Mouse (Mus musculus) hindbrain, embryonic 11.5 days (tissue): Measurements from ENCODE around the gene Cldn2. TPM values are rescaled to one million over a fixed set of nuclear protein-coding genes. Genes with fewer than 3 reads are reported as not detected.
"Not testable (repeated sequence)": the region's sequence is repeated elsewhere in the genome, so short reads cannot be mapped to it uniquely, and the experiment has no call there.

ENCODE experiments used
- ATAC-seq: fragments of 200-750 bp; cut with Nextera tagmentation; 2 replicates; pipeline ENCODE4 v1.8.0; 2017; ENCODE audit warnings: mild to moderate bottlenecking, moderate TSS enrichment, moderate library complexity; ENCODE audit not compliant: low FRiP score
- DNase-seq: peaks from one replicate; pipeline ENCODE4 v3.0.0-alpha.2; 2015; ENCODE audit warnings: low spot score
- H3K27ac ChIP-seq: fragments of 300-500 bp; sonication (generic); 2 replicates; pipeline ENCODE4 v1.5.1; 2014; ENCODE audit warnings: mild to moderate bottlenecking, low read depth, low read length
- H3K27me3 ChIP-seq: fragments of 300-500 bp; sonication (generic); 2 replicates; pipeline ENCODE4 v1.6.1; 2014; ENCODE audit warnings: mild to moderate bottlenecking, low read length, moderate library complexity, mixed read lengths; ENCODE audit not compliant: control insufficient read depth, insufficient read depth
- H3K36me3 ChIP-seq: fragments of 300-500 bp; sonication (generic); 2 replicates; pipeline ENCODE4 v1.6.1; 2014; ENCODE audit warnings: mild to moderate bottlenecking, low read length, moderate library complexity, mixed read lengths; ENCODE audit not compliant: control insufficient read depth, insufficient read depth
- H3K4me1 ChIP-seq: fragments of 300-500 bp; sonication (generic); replicated peaks from 2 replicates; pipeline ENCODE4 v1.6.1; 2014; ENCODE audit warnings: low read length, mixed read lengths; ENCODE audit not compliant: control insufficient read depth, insufficient read depth
- H3K4me2 ChIP-seq: fragments of 300-500 bp; sonication (generic); replicated peaks from 2 replicates; pipeline ENCODE4 v1.6.1; 2014; ENCODE audit warnings: mild to moderate bottlenecking, low read depth, low read length
- H3K4me3 ChIP-seq: fragments of 300-500 bp; sonication (generic); 2 replicates; pipeline ENCODE4 v1.5.1; 2014; ENCODE audit warnings: low read depth, low read length
- H3K9ac ChIP-seq: fragments of 300-500 bp; sonication (generic); 2 replicates; pipeline ENCODE4 v1.6.1; 2014; ENCODE audit warnings: low read depth, low read length
- H3K9me3 ChIP-seq: fragments of 300-500 bp; sonication (generic); 2 replicates; pipeline ENCODE4 v1.6.1; 2016; ENCODE audit warnings: low read length; ENCODE audit not compliant: control insufficient read depth
- WGBS: fragments of 180-500 bp; shearing (Covaris S2); extraction: QIAGEN DNeasy Blood & Tissue Kit; methylation state at CpG from one replicate; pipeline ENCODE4 v1.1.7; 2014; 5-methylcytosine and 5-hydroxymethylcytosine counted together
- polyA plus RNA-seq: library from polyadenylated mRNA; unstranded; fragments of >200 nt; fragmentation: Nextera tagmentation; extraction: Ambion mirVana; gene quantifications from 2 replicates; pipeline ENCODE4 v1.2.1, GENCODE M21; 2014

Gene Cldn2
- polyA plus RNA-seq: 0.40 and 0.77 TPM in 2 replicates

DNA sequence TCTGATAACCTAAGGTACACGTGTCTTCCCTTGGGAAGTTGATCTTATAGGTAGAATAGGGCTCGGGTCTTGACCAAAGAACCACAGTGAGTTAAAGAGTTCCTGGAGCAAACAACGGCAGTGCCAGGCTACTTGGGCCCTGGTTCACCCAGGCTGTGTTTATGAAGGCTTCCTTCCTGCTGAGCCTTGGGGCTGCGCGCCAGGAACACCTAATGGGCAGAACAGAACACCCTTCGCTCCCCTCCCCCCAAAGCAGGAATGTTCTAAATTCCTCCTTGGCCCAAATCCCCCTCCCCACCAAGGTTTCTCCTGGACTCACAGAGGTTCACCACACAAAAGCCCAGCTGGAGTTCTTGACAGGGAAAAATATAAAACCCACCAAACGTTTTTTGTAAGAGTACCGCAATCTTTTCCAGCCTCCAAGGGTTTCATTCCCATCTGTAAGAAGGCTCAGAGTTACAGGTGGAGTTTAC lies at the start of gene Cldn2:
Gene Cldn2 (plus strand): TSS at position 423 of the 473 bp plus-strand sequence.
- Histone ChIP-seq H3K4me2 (no peak within 1 kb of the TSS), H3K4me1 (no peaks in the 10 kb centered on the region), H3K9ac (no peak within 1 kb of the TSS), H3K27me3 (no peaks in the 10 kb centered on the region; the same call in 1 of the 2 replicates), H3K36me3 (no peaks in the 10 kb centered on the region), H3K4me3 (no peak within 1 kb of the TSS), H3K27ac (no peak within 1 kb of the TSS), H3K9me3 (no peaks in the 10 kb centered on the region)
- 64% methylated on average over 8 of the region's 8 CpGs for WGBS
- DNase-seq: no peak
- ATAC-seq: no peak

DNA sequence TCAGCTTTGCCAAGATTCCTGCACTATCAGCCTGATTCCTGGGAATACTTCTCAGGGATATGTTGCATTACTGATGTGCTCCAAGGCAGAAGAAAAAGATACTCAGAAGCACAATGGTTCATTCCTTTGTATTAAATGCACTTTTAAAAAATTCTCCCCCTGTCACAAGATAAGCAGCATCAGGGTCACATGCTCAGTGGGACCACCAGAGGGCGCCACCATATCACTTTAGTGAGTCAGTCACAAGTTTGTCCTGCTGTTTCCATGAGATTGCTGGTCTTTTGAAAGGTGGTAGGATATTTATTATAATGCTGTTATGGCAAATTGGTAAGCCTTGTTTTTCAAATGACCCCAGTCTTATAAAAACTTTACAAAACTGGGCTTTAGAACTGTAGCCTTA lies 48.8 kb upstream of the Cldn2 start:
- no peaks in the 10 kb centered on the region for H3K9me3 ChIP-seq
- no peak overlapping the region for H3K9ac ChIP-seq
- H3K27me3 ChIP-seq: no peaks in the 10 kb centered on the region
- H3K4me3 ChIP-seq: no peak overlapping the region
- no peaks in the 10 kb centered on the region for H3K36me3 ChIP-seq
- WGBS: 0% methylated on average over 1 of the region's 1 CpGs
- DNase-seq (peak; percentile 55), ATAC-seq (no peak)
- no peak overlapping the region for H3K4me2 ChIP-seq
- H3K27ac ChIP-seq: no peak overlapping the region
- no peaks in the 10 kb centered on the region for H3K4me1 ChIP-seq

DNA sequence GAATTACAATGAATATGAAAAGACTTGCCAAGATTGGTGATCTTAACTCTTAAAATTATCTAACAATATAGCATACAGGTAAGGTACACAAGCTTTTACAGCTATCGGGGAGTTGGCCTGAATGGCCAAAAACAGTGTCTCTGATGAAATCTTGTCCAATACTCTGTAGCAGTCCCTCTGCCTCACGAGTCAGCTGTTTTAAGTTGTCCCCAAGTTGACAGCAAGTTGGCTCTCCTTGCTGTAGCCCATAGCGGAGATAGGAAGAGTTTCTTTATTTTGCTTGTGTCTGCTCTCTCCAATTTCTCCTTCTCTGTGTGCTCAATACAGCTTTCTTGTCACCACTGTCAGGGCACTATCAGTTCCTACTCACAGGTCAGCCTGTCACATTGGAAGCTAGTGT lies 42.0 kb upstream of the Cldn2 start:
- not testable (repeated sequence) for H3K9ac ChIP-seq, H3K9me3 ChIP-seq, H3K27ac ChIP-seq, ATAC-seq, H3K4me2 ChIP-seq, DNase-seq, H3K4me3 ChIP-seq, H3K36me3 ChIP-seq, H3K27me3 ChIP-seq, H3K4me1 ChIP-seq
- 80% methylated on average over 3 of the region's 3 CpGs for WGBS

DNA sequence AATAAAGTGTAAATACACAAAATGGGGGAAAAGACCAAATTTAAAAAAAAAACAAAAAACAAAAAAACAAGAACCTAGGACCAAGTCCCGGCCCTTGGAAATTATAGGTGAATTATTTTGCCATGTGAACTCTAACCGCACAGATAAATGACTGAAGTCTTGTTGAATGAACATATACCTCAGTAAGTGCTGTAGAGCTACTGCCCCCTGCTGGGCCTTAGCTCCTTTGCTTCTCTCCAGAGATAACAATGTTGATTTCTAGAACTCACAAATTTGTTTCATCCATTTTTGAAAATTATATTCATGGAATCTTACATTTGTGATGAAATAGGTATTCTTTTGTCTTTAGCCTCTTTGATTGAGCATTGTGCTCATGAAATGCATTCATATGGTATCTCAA lies 38.1 kb upstream of the Cldn2 start:
- DNase-seq: peak; percentile 40
- Histone ChIP-seq H3K9me3 (no peaks in the 10 kb centered on the region), H3K27ac (no peak overlapping the region), H3K36me3 (no peaks in the 10 kb centered on the region), H3K4me3 (no peak overlapping the region), H3K4me2 (no peak overlapping the region), H3K9ac (no peak overlapping the region), H3K4me1 (no peaks in the 10 kb centered on the region), H3K27me3 (no peaks in the 10 kb centered on the region)
- 88% methylated on average over 2 of the region's 2 CpGs for WGBS
- no peak for ATAC-seq

DNA sequence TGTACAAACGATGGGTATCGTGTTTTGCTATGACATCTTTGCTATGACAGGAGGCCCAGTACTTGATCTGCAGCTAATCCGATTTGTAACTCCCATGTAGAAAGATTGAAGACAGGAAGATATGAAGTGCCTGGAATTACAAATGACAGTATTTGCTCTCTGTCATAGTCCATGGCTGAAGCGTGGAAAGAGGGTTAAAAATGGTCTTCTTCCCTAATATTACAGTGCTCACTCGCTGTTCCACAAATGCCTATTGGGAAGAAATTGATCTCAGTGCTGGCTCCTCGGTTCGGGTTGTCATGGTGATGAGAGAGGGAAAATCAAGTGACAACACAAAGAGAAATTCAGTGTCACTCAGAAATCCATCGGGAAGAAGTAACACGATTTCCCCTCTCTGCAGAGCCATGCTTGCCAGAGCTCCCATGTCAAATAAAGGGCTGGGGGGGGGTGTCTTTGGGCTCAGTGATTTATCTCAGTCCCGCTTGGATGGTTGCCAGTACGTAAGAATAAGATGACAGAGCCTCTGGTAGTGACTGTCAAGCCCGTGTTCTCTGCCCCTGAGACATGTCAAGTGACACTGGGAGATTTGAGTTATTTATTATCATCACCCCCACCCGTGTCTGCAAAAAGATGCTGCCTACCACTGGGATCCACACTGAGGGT lies 30.5 kb upstream of the Cldn2 start:
- ATAC-seq: no peak
- no peak overlapping the region for H3K27ac ChIP-seq
- DNase-seq: no peak
- H3K36me3 ChIP-seq: no peaks in the 10 kb centered on the region
- no peaks in the 10 kb centered on the region for H3K9me3 ChIP-seq
- H3K4me2 ChIP-seq: no peak overlapping the region
- no peaks in the 10 kb centered on the region for H3K27me3 ChIP-seq
- WGBS: 74% methylated on average over 13 of the region's 13 CpGs
- no peak overlapping the region for H3K9ac ChIP-seq
- H3K4me3 ChIP-seq: no peak overlapping the region
- no peaks in the 10 kb centered on the region for H3K4me1 ChIP-seq

DNA sequence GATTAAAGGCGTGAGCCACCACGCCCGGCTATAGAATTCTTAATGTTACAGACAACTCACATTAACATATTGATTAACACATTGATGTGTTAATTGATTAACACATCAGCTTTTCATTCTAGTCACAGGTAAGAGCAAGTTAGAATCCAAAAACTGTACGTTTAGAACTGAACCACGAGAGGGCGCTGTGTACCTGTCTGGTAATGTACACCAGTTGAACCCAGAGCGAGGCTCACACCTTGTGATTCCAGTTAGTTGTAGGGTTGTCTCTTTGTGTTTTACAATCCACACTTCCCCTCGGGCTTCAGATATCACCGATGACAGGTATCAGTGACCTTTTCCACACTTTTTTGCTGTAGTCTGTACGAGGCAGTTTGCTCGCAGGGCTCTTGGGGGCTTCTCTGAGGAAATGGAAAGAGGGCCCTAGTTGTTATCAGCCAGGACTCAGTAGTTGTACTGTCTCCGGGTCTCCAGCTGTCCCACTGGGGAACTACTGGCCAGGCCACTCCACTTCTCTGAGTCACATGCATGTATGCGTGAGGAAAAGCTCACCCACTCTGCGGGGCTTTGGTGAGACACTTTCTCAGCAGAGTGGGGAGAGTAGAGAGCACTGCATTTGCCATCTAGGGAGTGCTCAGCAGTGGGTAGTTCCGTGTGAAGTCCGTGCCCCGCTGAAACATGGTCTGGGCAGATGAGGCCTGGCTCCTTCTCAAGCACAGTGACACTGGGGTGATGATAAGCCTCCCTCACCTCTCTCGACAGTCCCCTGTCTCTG lies 26.1 kb upstream of the Cldn2 start:
- Histone ChIP-seq H3K4me2 (no peak overlapping the region), H3K27ac (no peak overlapping the region), H3K27me3 (no peaks in the 10 kb centered on the region; the same call in 1 of the 2 replicates), H3K36me3 (no peaks in the 10 kb centered on the region), H3K9me3 (no peaks in the 10 kb centered on the region), H3K9ac (no peak overlapping the region), H3K4me1 (no peaks in the 10 kb centered on the region), H3K4me3 (no peak overlapping the region)
- WGBS: 30% methylated on average over 18 of the region's 18 CpGs
- DNase-seq: peak; percentile 60
- 0 out of 2 replicates have a peak, but pooled peaks have one; percentile 43 for ATAC-seq

DNA sequence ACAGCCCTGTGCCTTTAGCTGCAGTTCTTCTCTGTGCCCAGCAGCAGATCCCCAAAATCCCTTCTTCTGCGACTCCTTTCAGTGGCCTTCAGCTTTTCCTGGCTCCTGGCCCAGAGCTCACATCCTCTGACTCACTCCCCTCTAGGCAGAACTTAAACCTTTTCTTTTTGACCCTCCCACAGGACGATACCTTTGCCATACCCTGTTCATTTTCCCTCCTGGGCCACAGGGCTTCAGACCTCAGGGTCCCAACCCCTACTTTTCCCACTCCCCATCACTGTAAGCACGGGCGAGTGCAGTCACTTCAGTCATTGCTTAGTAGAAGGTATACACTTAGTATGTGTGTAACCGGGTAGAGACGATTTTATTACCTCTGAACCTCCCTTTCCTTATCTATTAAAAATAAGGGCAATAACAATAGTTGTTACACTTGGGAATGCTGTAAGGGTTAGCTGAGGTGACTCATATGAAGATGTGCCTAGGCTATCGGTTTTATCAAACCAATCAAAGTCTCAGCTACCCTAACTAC lies 25.5 kb upstream of the Cldn2 start:
- ATAC-seq (no peak), DNase-seq (no peak)
- H3K9ac ChIP-seq: no peak overlapping the region
- no peak overlapping the region for H3K4me3 ChIP-seq
- H3K27me3 ChIP-seq: no peaks in the 10 kb centered on the region; the same call in 1 of the 2 replicates
- no peaks in the 10 kb centered on the region for H3K4me1 ChIP-seq
- H3K27ac ChIP-seq: no peak overlapping the region
- no peak overlapping the region for H3K4me2 ChIP-seq
- H3K36me3 ChIP-seq: no peaks in the 10 kb centered on the region
- no peaks in the 10 kb centered on the region for H3K9me3 ChIP-seq
- 79% methylated on average over 7 of the region's 7 CpGs for WGBS

DNA sequence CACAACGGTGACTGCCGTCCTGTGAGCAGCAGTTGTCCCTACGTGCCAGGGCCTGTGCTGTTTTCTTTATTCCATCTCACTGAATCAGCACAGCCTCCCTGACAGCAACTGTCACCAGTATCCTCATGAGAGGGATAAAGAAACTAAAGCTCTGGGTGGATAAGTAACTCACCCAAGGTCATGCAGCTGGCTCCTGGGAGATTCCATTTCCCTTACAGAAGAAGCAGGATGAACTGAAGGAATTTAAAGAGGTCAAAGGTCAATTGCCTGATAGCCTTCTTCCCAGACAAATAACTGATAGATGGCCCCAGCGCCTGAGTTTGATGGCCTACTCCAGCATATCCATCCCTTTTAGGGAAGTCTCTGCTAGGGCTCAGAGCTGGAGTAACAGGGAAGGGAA lies 23.3 kb upstream of the Cldn2 start:
- Histone ChIP-seq H3K27me3 (no peaks in the 10 kb centered on the region; the same call in 1 of the 2 replicates), H3K27ac (no peak overlapping the region), H3K9me3 (no peaks in the 10 kb centered on the region), H3K36me3 (no peaks in the 10 kb centered on the region), H3K4me3 (no peak overlapping the region), H3K4me1 (no peaks in the 10 kb centered on the region), H3K4me2 (no peak overlapping the region), H3K9ac (no peak overlapping the region)
- ATAC-seq: no peak
- 44% methylated on average over 4 of the region's 4 CpGs for WGBS
- DNase-seq: no peak
